9 mouse cellular contexts compared by ENCODE assay signal in the genomic region with DNA sequence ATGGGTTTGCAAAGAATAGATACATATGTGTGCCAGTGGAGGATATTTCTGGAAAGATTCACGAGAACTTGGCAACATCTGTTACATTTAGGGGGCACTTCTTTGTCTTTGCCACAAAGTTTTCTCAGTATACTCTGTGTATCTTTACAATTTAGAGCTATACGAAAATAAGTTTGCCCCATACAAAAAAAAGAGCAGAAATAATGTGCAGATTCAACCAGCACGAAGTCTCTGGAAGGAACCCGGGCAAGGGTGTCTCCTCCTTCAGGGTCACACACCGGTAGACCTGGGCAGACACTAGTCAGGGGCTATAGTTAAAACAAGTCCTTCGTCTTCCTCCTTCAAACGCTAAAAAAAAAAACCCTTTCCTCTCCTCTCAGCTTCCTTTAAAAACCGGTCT. TPM values are rescaled to one million over a fixed set of nuclear protein-coding genes. Genes with fewer than 3 reads are reported as not detected.
DNase-seq lines count a peak whose midpoint lies in the region; ATAC-seq and TF ChIP-seq lines count a peak whose summit lies in the region.
"Had no signal": no experiment of that assay in that cellular context is flagged by ENCODE, and none has a peak within 500 bp of the region (broad histone marks: within the 10 kb centered on the region; RNA-seq: fewer than 3 reads in every experiment).

No protein-coding gene starts in this region.

- WGBS in kidney, postnatal 0 days = 39% methylated on average over 8 of the region's 8 CpGs
- 52% methylated on average over 8 of the region's 8 CpGs for WGBS in forebrain, embryonic 12.5 days
- WGBS in limb, embryonic 10.5 days = 46% methylated on average over 8 of the region's 8 CpGs
- WGBS in neural tube, embryonic 13.5 days = 56% methylated on average over 8 of the region's 8 CpGs

- no peak for TF ChIP-seq CTCF in kidney, postnatal 0 days (IDR thresholded peaks at IDR 0.05; ENCODE audit: low read depth)

- no peak overlapping the region for H3K9ac ChIP-seq in kidney, postnatal 0 days (ENCODE audit: low read depth, low read length)
- no peak overlapping the region for H3K9ac ChIP-seq in forebrain, embryonic 12.5 days
- H3K9ac ChIP-seq in neural tube, embryonic 13.5 days = peak overlapping the region; percentile 76; the same call in 1 of the 2 replicates

- no peak for DNase-seq in kidney, postnatal 0 days (ENCODE audit: low spot score)
- no peak for DNase-seq in kidney, postnatal 36 days
- DNase-seq in limb, embryonic 10.5 days (ENCODE audit: low spot score) = no peak
- DNase-seq in layer of hippocampus, adult 11-12 months (ENCODE audit: low spot score) = no peak
- no peak for DNase-seq in cerebellum, adult 18-20 months
- no peak for DNase-seq in layer of hippocampus, postnatal 36 days
- DNase-seq: cerebellum, postnatal 36 days had no signal

- H3K36me3 ChIP-seq in kidney, postnatal 0 days (ENCODE audit: insufficient read depth, low read length) = no peaks in the 10 kb centered on the region
- no peaks in the 10 kb centered on the region for H3K36me3 ChIP-seq in forebrain, embryonic 12.5 days (replicated peaks)
- H3K36me3 ChIP-seq in limb, embryonic 10.5 days = no peaks in the 10 kb centered on the region
- H3K36me3 ChIP-seq in neural tube, embryonic 13.5 days = no peaks in the 10 kb centered on the region

- peak overlapping the region; percentile 77 for H3K4me3 ChIP-seq in kidney, postnatal 0 days (replicated peaks; ENCODE audit: low read depth, low read length)
- no peak overlapping the region; the same call in 1 of the 2 replicates for H3K4me3 ChIP-seq in forebrain, embryonic 12.5 days (replicated peaks)
- H3K4me3 ChIP-seq in limb, embryonic 10.5 days = peak overlapping the region; percentile 89
- H3K4me3 ChIP-seq in neural tube, embryonic 13.5 days = peak overlapping the region; percentile 80; the same call in 1 of the 2 replicates

- H3K9me3 ChIP-seq in kidney, postnatal 0 days (replicated peaks; ENCODE audit: low read length) = no peaks in the 10 kb centered on the region
- no peaks in the 10 kb centered on the region for H3K9me3 ChIP-seq in forebrain, embryonic 12.5 days
- H3K9me3 ChIP-seq in limb, embryonic 10.5 days (replicated peaks) = no peaks in the 10 kb centered on the region
- H3K9me3 ChIP-seq in neural tube, embryonic 13.5 days = no peaks in the 10 kb centered on the region

- peak overlapping the region; percentile 100 for H3K4me2 ChIP-seq in kidney, postnatal 0 days (ENCODE audit: low read length)
- H3K4me2 ChIP-seq in forebrain, embryonic 12.5 days = peak overlapping the region; percentile 98
- H3K4me2 ChIP-seq in neural tube, embryonic 13.5 days = peak overlapping the region; percentile 99

- ATAC-seq in kidney, postnatal 0 days (replicated peaks; ENCODE audit: low FRiP score, low read depth) = no peak
- ATAC-seq in forebrain, embryonic 12.5 days (ENCODE audit: low FRiP score) = no peak
- no peak for ATAC-seq in neural tube, embryonic 13.5 days (ENCODE audit: low read depth)

- no peaks in the 10 kb centered on the region for H3K27me3 ChIP-seq in kidney, postnatal 0 days (ENCODE audit: insufficient read depth, low read length)
- H3K27me3 ChIP-seq in forebrain, embryonic 12.5 days = peaks cover 16% of the 10 kb centered on the region
- no peaks in the 10 kb centered on the region for H3K27me3 ChIP-seq in limb, embryonic 10.5 days (ENCODE audit: low read depth, poor library complexity, severe bottlenecking)
- peaks cover 41% of the 10 kb centered on the region for H3K27me3 ChIP-seq in neural tube, embryonic 13.5 days

- peaks cover 14% of the 10 kb centered on the region; the same call in 1 of the 2 replicates for H3K4me1 ChIP-seq in kidney, postnatal 0 days (replicated peaks; ENCODE audit: insufficient read depth, low read length)
- peaks cover 5% of the 10 kb centered on the region; the same call in 1 of the 2 replicates for H3K4me1 ChIP-seq in forebrain, embryonic 12.5 days
- H3K4me1 ChIP-seq in limb, embryonic 10.5 days = peaks cover 26% of the 10 kb centered on the region
- peaks cover 22% of the 10 kb centered on the region for H3K4me1 ChIP-seq in neural tube, embryonic 13.5 days (replicated peaks)

- no peak overlapping the region for H3K27ac ChIP-seq in kidney, postnatal 0 days
- no peak overlapping the region for H3K27ac ChIP-seq in forebrain, embryonic 12.5 days
- H3K27ac ChIP-seq in limb, embryonic 10.5 days = no peak overlapping the region
- no peak overlapping the region for H3K27ac ChIP-seq in neural tube, embryonic 13.5 days (replicated peaks)

RNA-seq across cellular contexts. Expression of gene Cdc14b, which starts 1.7 kb away (rescaled TPM):
- 7.3 and 8.5 TPM in 2 replicates for polyA plus RNA-seq in kidney, postnatal 0 days (2015; fragmentation: Nextera tagmentation; extraction: Ambion mirVana)
- 8.3 and 11.2 TPM in 2 replicates for polyA plus RNA-seq in forebrain, embryonic 12.5 days (2016; fragmentation: Nextera tagmentation; extraction: Ambion mirVana)
- polyA plus RNA-seq in limb, embryonic 10.5 days (2016; fragmentation: Nextera tagmentation; extraction: Ambion mirVana) = 34.9 and 43.5 TPM in 2 replicates
- polyA plus RNA-seq in neural tube, embryonic 13.5 days (2015; fragmentation: Nextera tagmentation; extraction: Ambion mirVana) = 3.4 and 4.6 TPM in 2 replicates
- total RNA-seq in layer of hippocampus, postnatal 36 days (2021) = 10 to 100 TPM in 1 of 2 experiments, 1 to 10 TPM in 1; 8.8 to 10.2 TPM

RNA-seq across cellular contexts. Expression of gene Aaed1, which starts 39.2 kb away (rescaled TPM):
- 53.9 and 56.2 TPM in 2 replicates for polyA plus RNA-seq in kidney, postnatal 0 days (2015; fragmentation: Nextera tagmentation; extraction: Ambion mirVana)
- 15.7 and 16.9 TPM in 2 replicates for polyA plus RNA-seq in forebrain, embryonic 12.5 days (2016; fragmentation: Nextera tagmentation; extraction: Ambion mirVana)
- 32.5 and 33.0 TPM in 2 replicates for polyA plus RNA-seq in limb, embryonic 10.5 days (2016; fragmentation: Nextera tagmentation; extraction: Ambion mirVana)
- 17.8 and 20.9 TPM in 2 replicates for polyA plus RNA-seq in neural tube, embryonic 13.5 days (2015; fragmentation: Nextera tagmentation; extraction: Ambion mirVana)
- total RNA-seq in layer of hippocampus, postnatal 36 days (2021) = 10 to 100 TPM; 16.6 to 19.7 TPM
